Mouse (Mus musculus): Measurements from ENCODE around the gene Ak1.

- TF ChIP-seq CTCF (IDR thresholded peaks at IDR 0.05) (no peak), EP300 (IDR thresholded peaks at IDR 0.05) (no peak)
These were observed 9.5 kb downstream of the Ak1 start for GRCm38 (mm10) chr2:32631046-32631445.
